Mouse (Mus musculus) monocyte, adult 2 months (primary cell): ENCODE results near the gene Kif26b.

Experiments
- DNase-seq, 2 experiments: peaks; one replicate each; pipeline ENCODE4 v3.0.0; 2022; ENCODE audit warnings: low spot score in 2 of 2, low read depth in 1 of 2

Gene Kif26b

GRCm38 (mm10) chr1:178893229-178894080, 364.5 kb downstream of the Kif26b start:
- DNase-seq: no peak

GRCm38 (mm10) chr1:178894081-178894401, 365.1 kb downstream of the Kif26b start:
- no peak for DNase-seq

DNA sequence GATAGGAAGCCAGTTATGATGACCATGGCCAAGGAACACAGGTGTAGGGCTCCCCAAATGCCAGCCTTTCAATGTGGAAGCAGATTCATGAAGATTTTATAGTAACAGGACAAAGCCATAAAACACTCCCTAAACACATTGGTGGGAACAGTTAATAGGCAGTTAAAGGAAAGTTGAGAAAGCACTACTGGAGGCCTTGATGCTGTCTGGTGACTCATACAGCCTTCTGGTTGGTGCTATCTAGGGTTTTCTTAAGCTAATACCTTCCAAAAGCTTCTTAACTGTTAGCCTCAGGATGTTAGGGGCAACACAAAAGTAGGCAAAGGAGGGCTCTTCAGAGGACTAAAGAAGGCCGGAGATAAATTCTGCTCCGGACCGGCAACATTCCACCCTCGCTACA, 366.7 kb downstream of the Kif26b start:
- no peak for DNase-seq

GRCm38 (mm10) chr1:178910951-178911350, 382.0 kb downstream of the Kif26b start:
- no peak for DNase-seq

- DNase-seq: no peak
Measured at GRCm38 (mm10) chr1:178912936-178913716, 384.2 kb downstream of the Kif26b start.

- DNase-seq: no peak
Measured at GRCm38 (mm10) chr1:178915056-178915455, 386.1 kb downstream of the Kif26b start.

GRCm38 (mm10) chr1:178917194-178917902, 388.4 kb downstream of the Kif26b start:
- no peak for DNase-seq

DNA sequence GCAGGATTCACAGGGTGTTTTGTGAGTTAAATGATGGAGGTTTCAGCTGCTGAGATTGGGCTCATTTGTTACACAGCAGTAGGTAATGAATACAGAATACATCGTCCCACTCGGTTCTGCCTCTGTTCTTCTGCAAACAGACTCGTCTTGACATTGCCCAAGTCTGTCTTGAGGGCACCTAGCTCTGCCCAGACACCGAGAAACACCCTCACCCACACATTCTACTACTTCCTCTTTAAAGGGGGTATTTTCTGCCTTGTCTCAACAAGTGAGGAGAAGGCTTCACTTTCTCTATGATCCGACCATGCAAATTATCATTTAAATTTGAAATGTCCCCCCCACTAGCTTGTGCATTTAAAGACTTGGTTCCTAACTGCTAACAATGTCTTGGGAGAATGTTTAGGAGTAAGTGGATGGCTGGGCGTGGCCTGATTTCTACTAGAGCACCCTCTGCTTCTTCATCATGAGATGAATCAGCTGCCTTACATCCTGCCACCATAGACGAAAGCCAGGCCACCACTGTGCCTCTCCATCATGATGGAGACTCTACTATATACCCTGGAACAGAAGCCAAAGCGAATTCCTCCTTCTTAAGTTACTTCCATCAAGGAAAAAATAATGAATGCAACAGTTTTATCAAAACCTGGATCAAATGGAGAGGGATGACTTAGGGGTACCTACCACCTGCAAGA, 395.7 kb downstream of the Kif26b start:
- no peak for DNase-seq

- no peak for DNase-seq
Measured at GRCm38 (mm10) chr1:178929531-178929930, 400.6 kb downstream of the Kif26b start.

DNA sequence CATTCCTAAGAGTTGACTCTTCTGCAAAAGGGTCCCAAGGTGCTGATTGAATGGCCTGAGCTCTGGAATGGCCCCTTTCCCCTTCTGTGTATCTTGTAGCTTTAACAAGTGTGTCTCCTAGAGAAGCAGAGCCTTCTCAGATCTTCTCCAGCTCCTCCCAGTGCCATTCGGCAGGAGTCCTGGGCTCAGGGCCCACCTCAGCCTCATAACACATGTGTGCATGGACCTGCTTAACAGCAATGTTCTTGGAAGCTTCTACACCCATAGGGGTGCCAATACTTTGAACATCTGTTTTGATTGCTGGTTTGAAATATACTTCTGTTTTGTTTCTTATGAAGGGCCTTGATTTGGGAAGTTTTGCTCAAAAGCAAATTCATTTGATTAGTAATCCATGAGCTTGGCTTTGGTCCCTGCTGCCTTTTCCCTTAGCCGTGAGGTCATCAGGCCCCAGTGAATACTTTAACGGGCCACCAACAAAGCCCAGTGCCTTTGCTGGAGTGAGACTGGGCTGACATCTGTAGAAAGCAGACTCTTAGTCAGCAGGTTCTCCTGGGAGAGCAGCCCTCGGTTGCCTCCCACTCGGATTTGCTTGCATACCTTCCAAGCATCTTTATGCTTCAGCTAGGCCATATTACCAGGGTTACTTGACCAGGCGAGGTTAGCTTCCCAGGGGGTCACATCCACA, 405.2 kb downstream of the Kif26b start:
- DNase-seq: no peak

DNA sequence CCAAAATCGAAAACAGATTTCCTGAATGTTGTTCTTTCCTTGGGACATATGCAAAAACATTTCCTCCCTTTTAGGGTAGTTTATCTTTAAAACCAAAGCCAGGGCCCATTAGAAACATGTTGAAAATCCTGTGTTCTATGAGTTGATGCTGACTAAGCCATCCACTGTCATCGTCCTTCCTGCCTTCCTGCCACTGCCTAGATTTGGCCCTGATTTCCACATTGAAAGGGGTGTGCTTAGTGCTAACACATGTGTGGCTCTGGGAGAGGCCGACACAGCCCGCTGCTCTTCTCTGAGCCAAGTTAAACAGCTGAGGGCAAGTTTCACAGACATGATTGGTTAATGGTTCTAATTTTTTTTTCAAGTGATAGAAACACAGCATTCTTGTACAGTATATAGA, 407.5 kb downstream of the Kif26b start:
- no peak for DNase-seq

- no peak for DNase-seq
Measured at GRCm38 (mm10) chr1:178936976-178937375, 408.1 kb downstream of the Kif26b start.

DNA sequence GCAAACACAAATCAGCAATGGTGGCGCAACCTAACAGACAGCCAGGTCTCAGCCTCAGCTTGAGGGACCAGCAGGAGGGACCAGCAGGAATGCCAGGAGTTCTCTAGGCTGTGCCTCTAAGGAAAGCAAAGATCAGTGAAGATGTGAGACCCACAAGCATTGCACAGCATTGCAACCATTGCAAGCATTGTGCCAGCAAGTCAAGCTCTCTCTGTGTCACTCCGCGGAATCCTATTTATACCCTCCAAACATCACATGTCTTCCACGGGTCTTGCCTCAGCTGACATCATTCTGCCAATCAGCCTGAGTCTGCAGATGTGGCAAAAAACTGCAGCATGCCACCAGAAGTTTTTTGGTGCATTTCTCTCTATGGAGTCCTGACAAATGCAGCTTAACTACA, 411.4 kb downstream of the Kif26b start:
- DNase-seq: no peak

GRCm38 (mm10) chr1:178942251-178942963, 413.5 kb downstream of the Kif26b start:
- no peak for DNase-seq

- no peak for DNase-seq
Measured at GRCm38 (mm10) chr1:178952910-178953309, 424.0 kb downstream of the Kif26b start.

- DNase-seq: no peak
Measured at GRCm38 (mm10) chr1:178958641-178959040, 429.7 kb downstream of the Kif26b start.

DNA sequence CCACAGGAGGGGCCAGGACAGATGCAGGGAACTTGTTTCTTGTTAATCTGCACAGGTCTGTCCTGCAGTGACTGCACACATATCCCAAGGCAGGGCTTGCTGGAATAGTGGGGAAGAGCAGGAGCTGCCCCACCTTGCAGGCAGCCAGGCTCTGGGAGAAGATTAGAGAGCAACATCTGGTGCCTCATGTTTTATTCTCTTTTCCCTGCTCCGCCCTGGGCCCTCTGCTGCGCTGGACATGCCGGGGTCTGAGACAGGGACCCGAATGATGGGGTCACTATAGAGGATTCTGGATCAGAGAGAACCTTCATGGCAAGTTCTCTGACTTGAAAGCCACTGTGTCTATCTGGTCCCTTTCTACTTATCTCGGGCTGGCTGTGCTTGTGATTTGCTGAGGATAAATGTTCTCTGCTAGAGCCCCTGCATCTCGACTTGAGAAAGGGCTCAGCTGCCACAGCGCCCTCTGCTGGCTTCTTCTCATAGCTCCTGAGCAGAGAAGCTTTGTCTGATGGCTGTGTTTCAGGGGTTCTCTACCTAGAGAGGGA, 431.2 kb downstream of the Kif26b start:
- no peak for DNase-seq

- no peak for DNase-seq
Measured at GRCm38 (mm10) chr1:178961661-178962060, 432.7 kb downstream of the Kif26b start.

DNA sequence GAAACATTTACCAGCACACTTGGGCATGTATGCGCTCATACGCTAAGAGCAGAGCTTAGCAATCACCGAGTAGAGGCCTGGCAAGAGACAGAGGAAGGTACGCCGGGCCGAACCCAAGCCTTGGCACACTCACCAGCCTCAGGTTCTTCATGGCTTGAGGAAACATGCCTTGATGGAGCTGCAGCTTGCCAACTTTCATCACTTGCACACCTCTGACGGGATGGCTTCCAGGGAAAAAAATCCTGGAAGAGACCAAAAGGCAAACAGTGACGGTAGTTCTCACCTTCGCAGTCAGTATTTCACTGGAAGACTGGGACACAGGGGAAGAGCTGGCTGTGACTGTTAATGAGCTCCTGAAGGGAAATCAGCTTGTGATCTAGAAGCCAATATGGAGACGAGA, 443.1 kb downstream of the Kif26b start:
- DNase-seq: no peak
